Mouse (Mus musculus) embryonic fibroblast, embryonic 13.5 days (primary cell): Measurements from ENCODE around the gene Mapk8ip1.

Experiments
- CTCF ChIP-seq: IDR thresholded peaks from 2 replicates; pipeline ENCODE4 v1.5.1; 2011; ENCODE audit warnings: mild to moderate bottlenecking, control low read depth, low read length, moderate library complexity, borderline replicate concordance; ENCODE audit not compliant: insufficient read depth
- POLR2A ChIP-seq: IDR thresholded peaks from 2 replicates; pipeline ENCODE4 v1.6.1; 2011; ENCODE audit warnings: low read depth, mild to moderate bottlenecking, control low read depth, low read length, moderate library complexity

GRCm38 (mm10) chr2:92373437-92373813 is 27.6 kb downstream of the Mapk8ip1 start:
- TF ChIP-seq CTCF (no peak), POLR2A (no peak)
